Mouse (Mus musculus) stomach, embryonic 14.5 days (tissue): ENCODE measurements around the gene Egfl8. TPM values are rescaled to one million over a fixed set of nuclear protein-coding genes. Genes with fewer than 3 reads are reported as not detected.

Source experiments
- ATAC-seq: fragments of 200-750 bp; cut with Nextera tagmentation; 2 replicates; pipeline ENCODE4 v1.8.0; 2017; ENCODE audit warnings: low read depth, moderate TSS enrichment; ENCODE audit not compliant: insufficient number of reproducible peaks, insufficient read depth, low FRiP score
- H3K27ac ChIP-seq: fragments of 300-500 bp; sonication (generic); 2 replicates; pipeline ENCODE4 v1.5.1; 2014; ENCODE audit warnings: mild to moderate bottlenecking, low read length, moderate library complexity, mixed read lengths
- H3K27me3 ChIP-seq: fragments of 300-500 bp; sonication (generic); 2 replicates; pipeline ENCODE4 v1.6.1; 2014; ENCODE audit warnings: low read length, control low read depth, mixed read lengths; ENCODE audit not compliant: control insufficient read depth, insufficient read depth
- H3K36me3 ChIP-seq: fragments of 300-500 bp; sonication (generic); 2 replicates; pipeline ENCODE4 v1.6.1; 2014; ENCODE audit warnings: mild to moderate bottlenecking, control low read depth, low read length, moderate library complexity, mixed read lengths; ENCODE audit not compliant: control insufficient read depth, insufficient read depth
- H3K4me1 ChIP-seq: fragments of 300-500 bp; sonication (generic); 2 replicates; pipeline ENCODE4 v1.6.1; 2014; ENCODE audit warnings: low read length, control low read depth, mixed read lengths; ENCODE audit not compliant: control insufficient read depth, insufficient read depth
- H3K4me2 ChIP-seq: fragments of 300-500 bp; sonication (generic); replicated peaks from 2 replicates; pipeline ENCODE4 v1.6.1; 2014; ENCODE audit warnings: low read depth, low read length, control low read depth
- H3K4me3 ChIP-seq: fragments of 300-500 bp; sonication (generic); 2 replicates; pipeline ENCODE4 v1.5.1; 2014; ENCODE audit warnings: low read depth, low read length, control low read depth
- H3K9ac ChIP-seq: fragments of 300-500 bp; sonication (generic); replicated peaks from 2 replicates; pipeline ENCODE4 v1.6.1; 2014; ENCODE audit warnings: low read depth, mild to moderate bottlenecking, control low read depth, low read length, moderate library complexity, mixed read lengths
- H3K9me3 ChIP-seq: fragments of 300-500 bp; sonication (generic); 2 replicates; pipeline ENCODE4 v1.6.1; 2016; ENCODE audit warnings: low read depth, low read length, control low read depth; ENCODE audit not compliant: control insufficient read depth
- WGBS: fragments of 180-500 bp; shearing (Covaris S2); extraction: QIAGEN DNeasy Blood & Tissue Kit; methylation state at CpG from one replicate; pipeline ENCODE4 v1.1.7; 2014; 5-methylcytosine and 5-hydroxymethylcytosine counted together
- polyA plus RNA-seq: library from polyadenylated mRNA; unstranded; fragments of >200 nt; fragmentation: Nextera tagmentation; extraction: Ambion mirVana; gene quantifications from 2 replicates; pipeline ENCODE4 v1.2.1, GENCODE M21; 2014

Gene Egfl8
- polyA plus RNA-seq, 1 experiment from 2014 or later: 4.2 TPM

GRCm38 (mm10) chr17:34567311-34567710 lies 48.5 kb downstream of the Egfl8 start:
- 58% methylated on average over 9 of the region's 9 CpGs for WGBS
- ATAC-seq: no peak

GRCm38 (mm10) chr17:34564796-34565195 lies 51.0 kb downstream of the Egfl8 start:
- 30% methylated on average over 3 of the region's 3 CpGs for WGBS
- Histone ChIP-seq H3K9me3 (no peaks in the 10 kb centered on the region), H3K27me3 (no peaks in the 10 kb centered on the region), H3K4me2 (peak overlapping the region; percentile 25; the same call in 1 of the 2 replicates), H3K27ac (peak overlapping the region; percentile 67; the same call in 1 of the 2 replicates), H3K4me3 (peak overlapping the region; percentile 2; the same call in 1 of the 2 replicates), H3K4me1 (peaks cover 5% of the 10 kb centered on the region; the same call in 1 of the 2 replicates), H3K9ac (no peak overlapping the region), H3K36me3 (no peaks in the 10 kb centered on the region)
- ATAC-seq: no peak

More at GRCm38 (mm10) chr17:34567311-34567710, 48.5 kb downstream of the Egfl8 start:
- H3K9me3 ChIP-seq: no peaks in the 10 kb centered on the region
- H3K4me3 ChIP-seq: no peak overlapping the region
- H3K4me2 ChIP-seq: no peak overlapping the region
- H3K27ac ChIP-seq: no peak overlapping the region
- H3K27me3 ChIP-seq: no peaks in the 10 kb centered on the region
- H3K9ac ChIP-seq: no peak overlapping the region
- H3K36me3 ChIP-seq: no peaks in the 10 kb centered on the region
- H3K4me1 ChIP-seq: peaks cover 5% of the 10 kb centered on the region; the same call in 1 of the 2 replicates

DNA sequence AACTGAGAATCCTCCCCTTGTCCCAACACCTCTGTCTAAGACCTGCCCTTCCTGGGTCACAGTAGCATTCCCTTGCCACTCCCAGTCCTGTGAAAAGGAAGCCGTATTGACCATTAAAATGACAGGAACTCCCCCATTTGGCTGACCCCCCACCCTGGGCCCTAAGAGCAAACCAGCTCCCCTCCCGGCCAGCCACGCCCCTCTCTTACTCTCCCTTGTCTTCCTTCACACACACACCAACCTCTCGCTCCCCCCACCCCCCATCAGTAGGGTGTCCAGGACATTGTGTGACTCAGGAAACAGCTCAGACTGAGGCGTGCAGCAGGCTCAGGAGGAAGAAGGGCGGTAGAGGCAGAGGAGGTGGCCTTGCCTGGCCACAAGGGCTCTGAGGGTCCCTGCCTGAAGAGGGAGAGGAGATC lies 51.8 kb downstream of the Egfl8 start, which contains the start of gene Notch4:
Gene Notch4, plus strand, starts transcription at position 266 of the 419 bp plus-strand sequence.
- Histone ChIP-seq H3K4me1 (peaks cover 5% of the 10 kb centered on the region; the same call in 1 of the 2 replicates), H3K36me3 (no peaks in the 10 kb centered on the region), H3K4me3 (peak within 1 kb of the TSS; percentile 2; the same call in 1 of the 2 replicates), H3K27me3 (no peaks in the 10 kb centered on the region), H3K9me3 (no peaks in the 10 kb centered on the region), H3K4me2 (peak within 1 kb of the TSS; percentile 25), H3K9ac (no peak within 1 kb of the TSS; the same call in 1 of the 2 replicates), H3K27ac (peak within 1 kb of the TSS; percentile 67)
- WGBS: 4% methylated on average over 6 of the region's 6 CpGs
- peak; percentile 66 for ATAC-seq

DNA sequence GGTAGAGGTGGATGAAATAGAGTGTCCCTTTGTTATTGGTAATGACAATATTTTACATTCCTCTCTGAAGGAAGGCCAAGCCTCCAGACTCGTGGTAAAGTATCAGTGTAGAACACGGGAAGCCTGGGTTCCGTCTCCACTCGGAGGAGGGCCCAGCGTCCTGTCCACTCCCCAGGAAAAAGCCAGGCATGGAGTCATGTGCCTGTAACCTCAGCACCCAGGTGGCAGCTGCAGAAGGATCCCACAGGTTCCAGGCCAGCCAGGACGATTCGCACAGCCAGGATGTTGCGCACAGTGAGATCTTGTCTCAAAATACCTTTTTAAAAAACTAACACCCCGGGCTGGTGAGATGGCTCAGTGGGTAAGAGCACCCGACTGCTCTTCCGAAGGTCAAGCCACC lies 52.4 kb downstream of the Egfl8 start:
- 63% methylated on average over 11 of the region's 11 CpGs for WGBS
- no peak overlapping the region for H3K27ac ChIP-seq

More for the DNA sequence above, 52.4 kb downstream of the Egfl8 start:
- Histone ChIP-seq H3K4me1 (peaks cover 5% of the 10 kb centered on the region; the same call in 1 of the 2 replicates), H3K4me3 (no peak overlapping the region), H3K36me3 (no peaks in the 10 kb centered on the region), H3K9me3 (no peaks in the 10 kb centered on the region), H3K4me2 (no peak overlapping the region), H3K9ac (no peak overlapping the region), H3K27me3 (no peaks in the 10 kb centered on the region)
- ATAC-seq: no peak

Other genes starting within 250 kb of the Egfl8 start
- not detected in 2 replicates for gene Btnl1, start 238.8 kb downstream of the Egfl8 start, polyA plus RNA-seq
- gene BC051142, start 217.2 kb downstream of the Egfl8 start, polyA plus RNA-seq: 0.85 and 1.2 TPM in 2 replicates
- gene Btnl4, start 138.7 kb downstream of the Egfl8 start, polyA plus RNA-seq: 0.18 TPM in 1 of 2 replicates, not detected in the other
- gene Btnl6, start 98.6 kb downstream of the Egfl8 start, polyA plus RNA-seq: not detected in 2 replicates
- gene Notch4, start 51.7 kb downstream of the Egfl8 start, polyA plus RNA-seq: 3.9 and 4.7 TPM in 2 replicates
- gene Gpsm3, start 26.2 kb downstream of the Egfl8 start, polyA plus RNA-seq: 6.1 and 8.0 TPM in 2 replicates
- gene Pbx2, start 24.7 kb downstream of the Egfl8 start, polyA plus RNA-seq: 13.1 and 15.5 TPM in 2 replicates
- gene Ager, start 18.1 kb downstream of the Egfl8 start, polyA plus RNA-seq: 3.7 and 3.8 TPM in 2 replicates
- gene Rnf5, start 12.3 kb downstream of the Egfl8 start, polyA plus RNA-seq: 104 and 105 TPM in 2 replicates
- gene Agpat1, start 11.7 kb downstream of the Egfl8 start, polyA plus RNA-seq: 53.1 and 53.9 TPM in 2 replicates
- gene Ppt2, start 12.5 kb upstream of the Egfl8 start, polyA plus RNA-seq: 31.2 and 31.8 TPM in 2 replicates
- gene Prrt1, start 13.6 kb upstream of the Egfl8 start, polyA plus RNA-seq: 0.56 and 0.67 TPM in 2 replicates
- 11.9 and 12.0 TPM in 2 replicates for gene Fkbpl, start 28.8 kb upstream of the Egfl8 start, polyA plus RNA-seq
- gene Atf6b, start 31.2 kb upstream of the Egfl8 start, polyA plus RNA-seq: 56.5 and 58.3 TPM in 2 replicates
- 1.1 TPM in 2 replicates for gene Tnxb, start 54.6 kb upstream of the Egfl8 start, polyA plus RNA-seq
- 0.07 TPM in 1 of 2 replicates, not detected in the other for gene C4b, start 127.9 kb upstream of the Egfl8 start, polyA plus RNA-seq
- gene Cyp21a1, start 188.6 kb upstream of the Egfl8 start, polyA plus RNA-seq: not detected in 2 replicates
- gene Stk19, start 221.0 kb upstream of the Egfl8 start, polyA plus RNA-seq: 22.3 and 27.3 TPM in 2 replicates
- gene Dxo, start 221.0 kb upstream of the Egfl8 start, polyA plus RNA-seq: 52.9 and 56.4 TPM in 2 replicates
- gene Skiv2l, start 234.2 kb upstream of the Egfl8 start, polyA plus RNA-seq: 37.7 and 39.5 TPM in 2 replicates
- 101 and 114 TPM in 2 replicates for gene Nelfe, start 234.4 kb upstream of the Egfl8 start, polyA plus RNA-seq
- 6.7 and 9.4 TPM in 2 replicates for gene Cfb, start 246.5 kb upstream of the Egfl8 start, polyA plus RNA-seq